Mouse (Mus musculus) hindbrain, embryonic 15.5 days (tissue): ENCODE data around the gene Npas2. TPM values are rescaled to one million over a fixed set of nuclear protein-coding genes. Genes with fewer than 3 reads are reported as not detected.

Experiments
- ATAC-seq: fragments of 200-750 bp; cut with Nextera tagmentation; 2 replicates; pipeline ENCODE4 v1.8.0; 2017; ENCODE audit warnings: low read depth, moderate number of reproducible peaks, moderate TSS enrichment; ENCODE audit not compliant: low FRiP score
- H3K27ac ChIP-seq: fragments of 300-500 bp; sonication (generic); replicated peaks from 2 replicates; pipeline ENCODE4 v1.5.1; 2015; ENCODE audit warnings: mild to moderate bottlenecking, inconsistent platforms
- H3K27me3 ChIP-seq: fragments of 300-500 bp; sonication (generic); 2 replicates; pipeline ENCODE4 v1.6.1; 2015; ENCODE audit warnings: control low read depth, inconsistent platforms
- H3K36me3 ChIP-seq: fragments of 300-500 bp; sonication (generic); 2 replicates; pipeline ENCODE4 v1.6.1; 2015; ENCODE audit warnings: control low read depth, inconsistent platforms
- H3K4me1 ChIP-seq: fragments of 300-500 bp; sonication (generic); replicated peaks from 2 replicates; pipeline ENCODE4 v1.6.1; 2015; ENCODE audit warnings: control low read depth, inconsistent platforms
- H3K4me2 ChIP-seq: fragments of 300-500 bp; sonication (generic); 2 replicates; pipeline ENCODE4 v1.6.1; 2015; ENCODE audit warnings: moderate library complexity, mild to moderate bottlenecking, inconsistent platforms
- H3K4me3 ChIP-seq: fragments of 300-500 bp; sonication (generic); 2 replicates; pipeline ENCODE4 v1.5.1; 2015; ENCODE audit warnings: mild to moderate bottlenecking, inconsistent platforms
- H3K9ac ChIP-seq: fragments of 300-500 bp; sonication (generic); 2 replicates; pipeline ENCODE4 v1.6.1; 2015; ENCODE audit warnings: inconsistent platforms
- H3K9me3 ChIP-seq: fragments of 300-500 bp; sonication (generic); 2 replicates; pipeline ENCODE4 v1.6.1; 2016; ENCODE audit warnings: control low read depth, inconsistent platforms
- WGBS: fragments of 180-500 bp; shearing (Covaris S2); methylation state at CpG from one replicate; pipeline ENCODE4 v1.1.7; 2015; 5-methylcytosine and 5-hydroxymethylcytosine counted together
- polyA plus RNA-seq: library from polyadenylated mRNA; unstranded; fragments of >200 nt; fragmentation: Nextera tagmentation; extraction: Ambion mirVana; gene quantifications from 2 replicates; pipeline ENCODE4 v1.2.1, GENCODE M21; 2015

Gene Npas2
- polyA plus RNA-seq, 1 experiment from 2014 or later: 1.2 TPM

DNA sequence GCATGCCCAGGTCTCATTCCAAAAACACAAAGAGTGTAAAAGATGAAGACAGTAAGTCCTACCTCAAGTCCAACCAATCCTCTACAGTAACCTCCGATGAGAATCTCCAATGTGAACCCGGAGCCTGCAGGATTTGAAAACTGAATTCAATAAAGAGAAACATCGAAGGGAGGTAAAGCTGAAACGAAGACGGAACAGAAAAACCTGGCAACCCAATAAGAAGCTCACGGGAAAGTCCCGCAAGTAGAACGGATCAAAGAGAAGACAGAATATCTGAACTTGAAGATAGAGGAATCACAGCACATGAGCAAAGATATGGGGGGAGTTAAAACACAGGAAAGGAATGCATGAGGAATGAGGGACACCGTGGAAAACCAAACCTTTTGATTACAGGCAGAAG, 104.8 kb downstream of the Npas2 start:
- whole genome bisulfite sequencing: 94% methylated on average over 9 of the region's 9 CpGs
- Histone ChIP-seq H3K36me3 (no peaks in the 10 kb centered on the region), H3K9me3 (no peaks in the 10 kb centered on the region), H3K9ac (no peak overlapping the region), H3K4me3 (no peak overlapping the region), H3K4me2 (no peak overlapping the region), H3K4me1 (no peaks in the 10 kb centered on the region), H3K27ac (no peak overlapping the region), H3K27me3 (no peaks in the 10 kb centered on the region)
- ATAC-seq: no peak

GRCm38 (mm10) chr1:39300243-39300642, 106.7 kb downstream of the Npas2 start:
- Histone ChIP-seq H3K36me3 (no peaks in the 10 kb centered on the region), H3K4me2 (no peak overlapping the region), H3K9ac (no peak overlapping the region), H3K9me3 (no peaks in the 10 kb centered on the region), H3K4me1 (no peaks in the 10 kb centered on the region), H3K27me3 (no peaks in the 10 kb centered on the region), H3K27ac (no peak overlapping the region), H3K4me3 (no peak overlapping the region)
- no peak for ATAC-seq
- 91% methylated on average over 9 of the region's 9 CpGs for WGBS

- H3K4me3 ChIP-seq: no peak overlapping the region
- H3K27ac ChIP-seq: no peak overlapping the region
- no peaks in the 10 kb centered on the region for H3K27me3 ChIP-seq
- no peak overlapping the region for H3K9ac ChIP-seq
- H3K9me3 ChIP-seq: no peaks in the 10 kb centered on the region
- no peak overlapping the region for H3K4me2 ChIP-seq
- H3K36me3 ChIP-seq: no peaks in the 10 kb centered on the region
- no peak for ATAC-seq
- H3K4me1 ChIP-seq: no peaks in the 10 kb centered on the region
- 84% methylated on average over 6 of the region's 6 CpGs for WGBS
Observed at GRCm38 (mm10) chr1:39300676-39301075, 107.1 kb downstream of the Npas2 start.

- Histone ChIP-seq H3K4me1 (no peaks in the 10 kb centered on the region), H3K36me3 (no peaks in the 10 kb centered on the region), H3K4me2 (no peak overlapping the region), H3K27ac (no peak overlapping the region), H3K27me3 (no peaks in the 10 kb centered on the region), H3K9ac (no peak overlapping the region), H3K9me3 (no peaks in the 10 kb centered on the region), H3K4me3 (no peak overlapping the region)
- ATAC-seq: no peak
- 91% methylated on average over 7 of the region's 7 CpGs for WGBS
Observed at GRCm38 (mm10) chr1:39302246-39302645, 108.7 kb downstream of the Npas2 start.

DNA sequence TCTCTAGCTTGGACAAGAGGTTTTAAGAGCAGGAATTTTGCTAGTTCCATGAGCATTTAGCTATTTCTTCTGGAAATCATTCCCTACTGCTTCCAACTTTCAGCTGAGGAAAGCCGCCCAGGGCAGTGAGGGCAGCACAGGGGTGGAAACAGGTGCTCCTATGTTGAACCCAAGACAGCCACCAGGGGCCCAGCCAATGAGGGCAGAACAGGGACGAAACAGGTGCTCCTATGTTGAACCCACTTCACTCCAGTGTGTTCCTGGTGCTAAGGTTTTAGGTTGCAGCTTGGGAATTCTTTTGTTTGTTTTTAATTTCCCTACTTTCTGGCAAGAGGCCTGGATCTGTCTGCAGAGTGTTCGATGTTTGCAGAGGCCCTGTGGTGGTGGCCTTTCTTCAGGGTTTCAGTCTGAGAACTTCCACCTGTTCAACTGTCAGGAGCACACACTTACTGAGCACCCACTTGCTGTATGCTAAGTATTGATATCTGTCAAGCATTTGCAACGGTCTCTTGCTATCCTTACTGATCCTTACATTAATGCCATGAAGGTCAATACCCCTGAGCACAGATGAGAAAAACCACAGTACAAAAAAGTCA, 109.6 kb downstream of the Npas2 start:
- H3K9ac ChIP-seq: no peak overlapping the region
- no peaks in the 10 kb centered on the region for H3K36me3 ChIP-seq
- no peaks in the 10 kb centered on the region for H3K27me3 ChIP-seq
- H3K4me2 ChIP-seq: no peak overlapping the region
- ATAC-seq: no peak
- no peak overlapping the region for H3K4me3 ChIP-seq
- H3K27ac ChIP-seq: no peak overlapping the region
- no peaks in the 10 kb centered on the region for H3K9me3 ChIP-seq
- WGBS: 79% methylated on average over 4 of the region's 4 CpGs
- H3K4me1 ChIP-seq: no peaks in the 10 kb centered on the region

DNA sequence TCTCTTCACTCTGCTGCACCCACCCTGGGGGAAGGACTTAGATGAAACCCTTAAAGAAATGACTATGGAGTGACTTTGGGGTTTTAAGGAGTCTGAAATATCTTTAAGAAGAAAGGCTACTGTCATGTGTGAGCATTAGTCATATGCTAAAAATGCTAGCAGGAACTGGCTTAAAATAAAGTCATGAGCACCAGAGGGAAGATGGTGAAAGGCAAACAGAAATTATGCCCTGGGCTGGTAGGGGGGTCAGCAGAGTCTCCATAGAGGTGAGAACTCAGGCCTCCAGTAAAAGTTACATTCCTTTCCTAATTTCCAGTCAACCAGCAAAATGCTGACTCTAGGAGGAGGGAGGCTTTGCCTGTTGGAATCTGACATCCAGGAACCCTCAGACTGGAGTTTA, 113.8 kb downstream of the Npas2 start:
- no peaks in the 10 kb centered on the region for H3K27me3 ChIP-seq
- no peak overlapping the region for H3K4me2 ChIP-seq
- H3K4me3 ChIP-seq: no peak overlapping the region
- H3K4me1 ChIP-seq: peaks cover 3% of the 10 kb centered on the region
- H3K27ac ChIP-seq: no peak overlapping the region
- H3K36me3 ChIP-seq: no peaks in the 10 kb centered on the region
- ATAC-seq: no peak
- H3K9me3 ChIP-seq: no peaks in the 10 kb centered on the region
- no peak overlapping the region for H3K9ac ChIP-seq

GRCm38 (mm10) chr1:39307971-39308370, 114.4 kb downstream of the Npas2 start:
- no peaks in the 10 kb centered on the region for H3K36me3 ChIP-seq
- no peaks in the 10 kb centered on the region for H3K9me3 ChIP-seq
- no peak overlapping the region for H3K4me2 ChIP-seq
- H3K4me1 ChIP-seq: peaks cover 8% of the 10 kb centered on the region
- ATAC-seq: no peak
- H3K9ac ChIP-seq: no peak overlapping the region
- no peak overlapping the region for H3K27ac ChIP-seq
- no peak overlapping the region for H3K4me3 ChIP-seq
- 74% methylated on average over 2 of the region's 2 CpGs for WGBS
- H3K27me3 ChIP-seq: no peaks in the 10 kb centered on the region

GRCm38 (mm10) chr1:39309548-39309947, 116.0 kb downstream of the Npas2 start:
- Histone ChIP-seq H3K4me1 (peaks cover 8% of the 10 kb centered on the region), H3K36me3 (no peaks in the 10 kb centered on the region), H3K27ac (no peak overlapping the region), H3K27me3 (no peaks in the 10 kb centered on the region), H3K4me3 (no peak overlapping the region), H3K4me2 (no peak overlapping the region), H3K9me3 (no peaks in the 10 kb centered on the region), H3K9ac (no peak overlapping the region)
- WGBS: 84% methylated on average over 7 of the region's 7 CpGs
- ATAC-seq: no peak

- 47% methylated on average over 25 of the region's 25 CpGs for WGBS
- H3K4me2 ChIP-seq: peak overlapping the region; percentile 7; the same call in 1 of the 2 replicates
- no peak overlapping the region for H3K4me3 ChIP-seq
- peaks cover 8% of the 10 kb centered on the region for H3K4me1 ChIP-seq
- ATAC-seq: peak; percentile 59; the same call in 1 of the 2 replicates
- H3K27me3 ChIP-seq: no peaks in the 10 kb centered on the region
- H3K27ac ChIP-seq: no peak overlapping the region
- H3K9me3 ChIP-seq: no peaks in the 10 kb centered on the region
- no peaks in the 10 kb centered on the region for H3K36me3 ChIP-seq
- H3K9ac ChIP-seq: no peak overlapping the region
Observed at GRCm38 (mm10) chr1:39312345-39312967, 118.9 kb downstream of the Npas2 start.

GRCm38 (mm10) chr1:39313352-39314245, 120.1 kb downstream of the Npas2 start:
- Histone ChIP-seq H3K4me1 (peaks cover 8% of the 10 kb centered on the region), H3K27ac (no peak overlapping the region), H3K9ac (no peak overlapping the region), H3K36me3 (no peaks in the 10 kb centered on the region), H3K4me2 (no peak overlapping the region), H3K27me3 (no peaks in the 10 kb centered on the region), H3K4me3 (no peak overlapping the region), H3K9me3 (no peaks in the 10 kb centered on the region)
- no peak for ATAC-seq
- WGBS: 79% methylated on average over 10 of the region's 10 CpGs

- no peak overlapping the region for H3K27ac ChIP-seq
- no peak overlapping the region for H3K4me2 ChIP-seq
- no peak overlapping the region for H3K9ac ChIP-seq
- H3K36me3 ChIP-seq: no peaks in the 10 kb centered on the region
- H3K27me3 ChIP-seq: no peaks in the 10 kb centered on the region
- no peaks in the 10 kb centered on the region for H3K4me1 ChIP-seq
- H3K4me3 ChIP-seq: no peak overlapping the region
- 77% methylated on average over 2 of the region's 2 CpGs for WGBS
- ATAC-seq: no peak
- H3K9me3 ChIP-seq: no peaks in the 10 kb centered on the region
Observed at GRCm38 (mm10) chr1:39317935-39318334, 124.4 kb downstream of the Npas2 start.

DNA sequence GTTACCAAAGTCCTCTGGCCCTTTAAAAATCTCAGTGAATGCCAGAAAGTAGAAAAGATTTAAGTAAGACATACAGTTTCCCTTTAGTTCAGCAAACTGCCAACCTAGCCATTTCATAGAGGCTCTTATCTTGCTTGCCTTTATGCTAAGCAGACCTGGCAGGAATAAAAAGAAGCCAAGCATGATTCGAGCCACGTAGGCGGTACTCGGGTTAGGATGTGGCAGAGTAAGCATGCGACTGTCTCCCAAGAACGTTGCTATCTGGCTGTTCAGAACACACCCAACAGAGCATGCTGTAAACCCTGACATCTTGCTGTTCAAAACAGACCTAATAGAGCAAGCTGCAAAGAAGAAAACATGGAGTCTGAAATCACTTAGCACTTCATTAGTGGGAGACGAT, 125.3 kb downstream of the Npas2 start:
- Histone ChIP-seq H3K4me3 (no peak overlapping the region), H3K36me3 (no peaks in the 10 kb centered on the region), H3K27me3 (no peaks in the 10 kb centered on the region), H3K4me2 (no peak overlapping the region), H3K4me1 (no peaks in the 10 kb centered on the region), H3K9me3 (no peaks in the 10 kb centered on the region), H3K9ac (no peak overlapping the region), H3K27ac (no peak overlapping the region)
- 73% methylated on average over 7 of the region's 7 CpGs for WGBS
- no peak for ATAC-seq
